Mouse (Mus musculus) spleen, postnatal 14 days (tissue): ENCODE measurements at regions not wholly inside any gene's neighbourhood (a gene's known extent, or its start where the extent isn't known, plus 50 kb on each side); places are given as distances from the start of the nearest gene placed in this dataset.
A peak's percentile ranks its signal among the peaks of the same experiment; 100 is the strongest.

Experiments used
- DNase-seq, 2 experiments: peaks; one replicate each; pipeline ENCODE4 v3.0.0; 2021 to 2022; ENCODE audit warnings: low spot score in 2 of 2

DNA sequence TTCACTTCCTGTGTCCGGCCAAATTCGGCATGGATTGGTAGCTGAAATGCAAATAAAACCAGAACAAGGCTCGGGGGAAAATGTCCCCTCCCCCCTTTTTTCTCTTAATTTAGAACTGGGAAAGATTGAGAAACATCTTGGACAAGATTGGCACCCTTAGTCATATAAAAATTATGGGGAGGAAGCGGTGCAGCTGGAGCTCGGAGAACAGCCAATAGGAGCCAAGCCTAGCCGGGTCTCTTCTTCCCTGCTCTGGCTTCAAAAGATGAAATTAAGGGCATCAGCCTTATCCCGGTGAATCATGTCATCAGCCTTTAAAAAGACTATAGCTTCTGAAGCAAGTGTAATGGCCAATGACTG, 213.3 kb upstream of the Amigo2 start:
- no peak for DNase-seq

DNA sequence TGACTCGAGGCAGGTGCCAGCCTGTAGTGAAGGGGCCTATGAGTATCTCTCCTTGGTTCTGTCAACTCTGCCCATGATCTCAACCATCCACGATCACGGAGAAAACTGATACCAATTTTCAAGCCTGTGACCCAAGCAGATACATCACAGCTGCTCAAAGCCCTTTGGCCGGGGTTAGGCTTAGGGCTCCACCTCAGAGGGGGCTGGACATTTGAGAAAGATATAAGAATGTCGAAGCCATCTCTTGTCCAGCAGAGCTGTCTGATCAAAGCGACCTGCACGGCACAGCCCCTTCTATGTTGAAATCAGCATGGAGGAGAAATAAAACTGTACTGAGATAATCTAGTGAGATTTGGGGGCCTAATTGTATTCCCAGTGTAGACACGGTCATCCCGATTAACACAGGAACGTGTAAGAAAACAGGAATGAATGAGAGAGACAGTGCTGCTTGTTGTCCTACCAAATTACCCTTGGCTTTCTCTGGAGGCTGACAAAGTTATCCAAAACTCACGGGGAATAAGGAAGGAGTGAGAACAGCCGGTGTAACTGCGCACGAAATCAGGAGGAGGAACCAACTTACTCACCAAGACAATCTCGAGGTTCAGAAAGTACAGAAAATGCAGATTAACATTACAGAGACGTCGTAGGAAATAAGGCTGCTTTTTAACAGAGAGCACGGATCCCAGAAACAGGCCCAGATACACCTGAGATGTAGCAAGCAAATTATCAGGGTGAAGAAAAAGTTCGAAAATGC, 212.7 kb upstream of the Amigo2 start:
- DNase-seq, result no peak

DNA sequence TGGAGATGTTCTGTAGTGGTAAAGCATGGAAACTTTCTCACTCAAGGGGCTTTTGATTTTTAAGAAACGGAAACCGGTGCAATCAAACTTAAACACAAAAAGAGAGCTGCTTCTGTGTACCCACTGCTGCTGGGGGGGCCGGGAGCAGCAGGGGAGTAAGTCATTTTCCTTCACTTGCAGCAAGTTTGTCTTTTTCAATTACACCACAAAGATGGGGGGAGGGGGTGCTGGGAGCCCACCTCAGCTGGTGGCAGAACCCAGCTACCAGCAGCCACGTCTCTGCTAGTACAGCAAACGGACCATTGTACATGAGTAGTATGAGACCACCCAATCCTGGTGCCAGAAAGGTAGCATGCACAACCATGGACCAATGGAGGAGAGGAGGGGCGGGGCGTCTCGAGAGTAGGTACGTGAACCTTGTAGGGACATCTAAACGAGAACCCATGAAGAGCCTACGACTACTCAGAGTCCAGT, 211.7 kb upstream of the Amigo2 start:
- peak; percentile 44 to 53 for DNase-seq

DNA sequence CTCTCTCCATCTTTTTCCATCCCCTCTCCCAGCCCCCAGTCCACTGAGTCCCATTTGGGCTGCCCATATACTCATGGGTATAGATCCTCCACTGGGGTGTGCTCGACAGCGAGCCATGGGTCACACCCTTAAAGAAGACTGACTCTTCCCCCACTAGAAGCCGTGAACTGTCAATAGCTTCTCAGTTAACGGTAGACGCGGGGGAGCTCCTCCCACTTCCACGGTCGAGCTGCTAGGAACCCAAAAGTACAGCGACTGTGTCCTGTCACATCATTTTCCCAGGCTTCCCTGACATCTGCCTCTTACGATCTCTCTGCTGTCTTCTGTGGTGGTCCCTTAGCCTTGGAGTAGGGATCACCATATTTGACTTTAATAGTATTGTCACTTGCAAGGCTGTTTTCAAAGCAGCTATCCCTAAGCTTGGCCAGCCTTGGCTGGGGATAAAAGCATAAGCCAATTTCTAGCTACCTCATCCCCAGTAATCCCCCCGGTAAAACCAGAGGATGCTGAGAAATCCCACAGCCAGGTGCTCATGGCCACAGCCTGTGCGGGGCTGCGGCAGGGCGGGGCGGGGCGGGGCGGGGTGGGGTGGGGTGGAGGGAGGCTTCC, 211.2 kb upstream of the Amigo2 start:
- peak in 1 of 2 experiments; percentile 21 for DNase-seq

DNA sequence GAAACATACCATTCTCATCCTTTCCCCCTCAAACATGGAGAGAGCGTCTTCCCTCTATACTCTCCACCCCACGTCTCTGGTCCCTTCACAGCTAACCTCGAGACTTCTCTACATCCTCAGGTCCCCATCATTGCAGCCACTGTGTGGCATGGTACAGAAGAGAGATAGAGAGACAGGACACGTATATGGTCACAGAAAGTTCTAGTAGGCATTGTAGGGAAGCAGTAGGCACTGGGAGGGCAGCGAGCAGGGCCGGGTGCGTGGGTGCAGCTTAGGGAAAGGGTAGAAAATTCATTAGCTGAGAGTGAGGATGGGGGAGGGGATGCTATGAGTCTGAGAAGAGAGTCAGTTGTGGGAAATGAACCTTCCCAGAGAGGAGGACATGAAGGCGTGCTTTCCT, 210.4 kb upstream of the Amigo2 start:
- DNase-seq, result no peak

DNA sequence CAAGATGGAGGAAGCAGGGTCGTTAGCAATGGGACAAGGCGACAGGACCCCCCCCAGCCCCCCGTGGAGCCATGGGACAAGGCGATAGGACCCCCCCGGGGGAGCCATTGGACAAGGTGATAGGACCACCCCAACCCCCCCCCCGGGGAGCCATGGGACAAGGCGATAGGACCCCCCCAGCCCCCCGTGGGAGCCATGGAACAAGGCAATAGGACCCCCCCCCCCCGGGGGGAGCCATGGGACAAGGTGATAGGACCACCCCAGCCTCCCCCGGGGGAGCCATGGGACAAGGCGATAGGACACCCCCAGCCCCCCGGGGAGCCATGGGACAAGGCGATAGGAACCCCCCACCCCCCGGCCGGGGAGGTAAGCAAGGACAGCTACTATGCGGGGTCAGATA, 209.9 kb upstream of the Amigo2 start:
- no peak for DNase-seq

DNA sequence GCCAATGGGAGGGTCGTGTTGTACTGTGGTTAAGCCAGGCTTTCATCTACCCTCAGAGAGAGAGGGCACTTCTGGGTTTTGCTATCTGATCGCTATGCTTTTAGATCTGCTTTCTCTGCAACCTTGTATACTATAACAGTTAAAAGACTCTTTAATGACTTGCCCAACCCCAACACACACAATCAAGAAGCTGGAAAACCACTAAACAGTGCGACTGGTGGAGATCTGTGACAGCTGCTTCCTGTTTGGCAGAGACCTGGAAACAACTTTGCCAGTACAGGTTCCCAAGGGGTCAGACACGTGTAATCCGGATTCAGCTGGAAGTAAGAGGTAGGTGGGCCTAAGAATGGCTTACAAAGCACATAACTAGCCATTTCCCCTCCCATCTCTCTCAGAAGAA, 208.6 kb upstream of the Amigo2 start:
- no peak for DNase-seq

DNA sequence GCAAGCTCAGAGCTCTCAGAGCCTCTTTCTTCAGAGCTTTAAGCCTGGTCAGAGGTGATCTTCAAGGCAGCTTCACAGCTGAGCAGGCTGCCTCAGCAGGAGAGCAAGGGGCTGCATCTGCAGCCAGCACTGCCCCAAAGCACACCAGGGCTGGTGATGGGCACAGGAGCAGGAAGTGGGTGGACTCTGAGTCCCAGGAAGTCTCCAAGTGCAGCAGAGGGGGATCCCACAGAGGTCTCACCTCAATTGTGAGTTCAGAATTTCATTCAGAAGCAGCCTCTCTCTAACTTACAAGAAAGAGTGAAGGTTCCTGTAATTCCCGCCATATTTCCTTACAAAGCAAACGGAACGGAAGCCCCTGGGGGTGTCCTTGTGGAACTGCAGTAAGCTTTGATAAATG, 202.6 kb upstream of the Amigo2 start:
- DNase-seq, result no peak

DNA sequence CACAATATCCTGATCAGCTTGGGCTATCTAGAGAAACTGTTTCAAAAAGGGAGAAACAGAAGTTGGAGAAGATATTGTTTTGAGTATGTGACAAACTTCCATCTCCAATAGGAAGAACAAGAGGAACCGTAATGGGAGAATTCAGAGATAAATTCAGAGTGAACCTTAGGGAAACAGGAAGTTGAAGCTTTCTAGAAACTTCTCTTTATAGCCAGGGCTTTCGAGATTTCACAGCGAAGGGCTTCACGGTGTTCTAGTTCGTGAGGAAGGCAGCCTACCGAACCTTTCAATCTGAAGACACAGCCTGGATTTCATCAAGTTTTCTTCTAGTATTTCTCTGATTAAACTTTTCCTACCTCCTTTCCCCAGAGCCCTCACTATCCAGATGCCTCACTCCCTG, 201.9 kb upstream of the Amigo2 start:
- DNase-seq, result no peak

DNA sequence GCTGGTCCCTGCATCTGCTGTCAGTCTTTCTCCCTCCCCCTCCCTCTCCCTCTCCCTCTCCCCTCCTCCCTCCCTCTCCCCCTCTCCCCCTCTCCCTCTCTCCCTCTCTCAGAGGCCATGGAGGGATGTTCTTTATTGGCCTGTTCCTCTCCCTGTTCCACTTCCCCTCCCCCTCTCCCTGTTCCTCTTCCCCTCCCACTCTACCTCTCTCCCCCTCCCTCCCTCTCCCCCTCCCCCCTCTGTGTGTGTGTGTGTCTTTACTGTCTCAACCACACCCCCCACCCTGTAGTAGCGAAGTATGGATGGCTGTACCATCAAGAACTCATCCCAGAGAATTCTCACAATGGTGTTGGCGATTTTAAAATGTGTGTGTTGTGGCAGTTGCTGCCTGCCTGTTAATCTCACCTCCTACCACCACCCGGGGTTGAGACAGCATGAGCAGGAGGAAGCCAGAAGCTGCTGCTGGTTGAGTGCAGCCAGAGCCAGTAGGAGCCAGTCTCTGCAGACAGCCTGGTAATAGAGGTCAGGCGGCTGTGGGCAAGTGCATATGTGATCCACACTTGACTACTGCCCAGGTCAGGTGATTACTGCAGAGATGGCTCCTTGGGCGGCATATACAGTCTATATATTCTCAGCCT, 201.3 kb upstream of the Amigo2 start:
- DNase-seq, result no peak

DNA sequence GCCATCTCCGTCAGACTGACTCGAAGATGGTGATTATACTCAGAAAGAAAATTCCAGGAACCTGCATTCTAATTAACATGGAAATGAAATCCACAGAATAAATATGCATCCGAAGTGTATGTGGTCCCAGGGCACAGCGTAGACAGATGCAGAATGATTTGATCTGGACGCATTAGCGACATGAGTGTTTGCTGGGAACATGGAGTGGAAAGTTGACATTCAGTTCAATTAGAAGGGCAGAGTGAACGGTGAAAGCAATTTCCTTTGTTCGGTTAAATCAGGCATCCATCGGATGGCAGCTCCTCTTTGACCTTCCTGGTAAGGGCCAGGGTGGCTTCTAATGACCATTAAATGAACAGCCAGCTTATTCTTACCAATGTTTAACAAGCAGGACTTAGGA, 199.1 kb upstream of the Amigo2 start:
- DNase-seq, result no peak

DNA sequence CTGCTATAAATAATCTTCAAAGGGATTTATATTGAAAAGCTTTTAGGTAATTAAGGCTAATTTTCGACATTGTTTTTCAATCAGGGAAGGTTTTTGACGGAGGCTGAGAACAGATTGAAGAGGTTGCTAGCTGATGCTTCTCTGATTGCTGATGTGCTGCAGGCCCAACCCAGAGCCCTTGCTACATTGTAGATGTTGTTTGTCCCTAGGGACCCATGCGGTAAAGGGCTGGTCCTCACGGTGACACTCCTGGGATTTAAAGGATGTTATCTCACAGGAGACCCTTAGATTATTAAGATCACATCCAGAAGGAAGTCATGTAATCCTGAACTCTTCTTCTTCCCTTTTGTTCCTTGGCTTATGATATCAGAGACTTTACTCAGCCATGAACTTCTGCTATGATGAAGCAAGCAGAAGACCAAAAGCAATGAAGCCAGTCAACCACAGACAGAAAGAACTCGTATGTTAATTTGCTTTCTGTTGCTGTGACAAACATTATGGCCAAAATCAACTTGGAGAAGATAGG, 191.2 kb upstream of the Amigo2 start:
- no peak for DNase-seq
